Mouse (Mus musculus) myocyte (in vitro differentiated cells): ENCODE data around the gene Ugt1a9.

Source experiments
- E2F4 ChIP-seq: IDR thresholded peaks from one replicate; pipeline ENCODE4 v1.6.1; 2011; ENCODE audit warnings: mild to moderate bottlenecking, control low read depth, moderate library complexity; ENCODE audit not compliant: insufficient read depth
- USF1 ChIP-seq: IDR thresholded peaks from one replicate; pipeline ENCODE4 v1.6.1; 2011; ENCODE audit warnings: low read depth, mild to moderate bottlenecking, control low read depth, moderate library complexity

- TF ChIP-seq USF1 (no peak), E2F4 (no peak)
These were observed 191.1 kb downstream of the Ugt1a9 start for GRCm38 (mm10) chr1:88261706-88262105.
